Mouse (Mus musculus): ENCODE data around the gene Mcl1.

Mcl1 gene

DNA sequence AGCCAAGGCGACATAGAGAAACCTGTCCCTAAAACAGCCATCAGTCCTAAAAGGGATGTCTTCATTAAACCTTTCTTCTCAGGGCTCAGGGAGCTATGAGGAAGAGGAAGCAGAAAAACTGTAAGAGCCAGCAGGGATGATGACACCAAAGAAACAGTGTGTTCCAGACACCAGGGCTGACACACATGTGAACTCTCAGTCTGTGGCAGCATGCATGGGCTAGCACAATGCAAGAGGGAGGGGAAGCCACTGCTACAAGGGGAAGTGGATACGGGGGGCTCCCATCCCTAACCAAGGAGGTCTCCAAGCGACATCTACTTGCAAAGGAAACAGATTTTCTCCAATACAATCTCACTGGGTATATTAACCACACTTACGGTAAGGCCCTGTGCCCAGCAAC, 47.7 kb downstream of the Mcl1 start:
- DNase-seq (ENCODE audit: low spot score in 2 of 2) = no peak

- no peak for DNase-seq (ENCODE audit: low spot score in 2 of 2)
Measured at GRCm38 (mm10) chr3:95707497-95707896, 48.9 kb downstream of the Mcl1 start.

DNA sequence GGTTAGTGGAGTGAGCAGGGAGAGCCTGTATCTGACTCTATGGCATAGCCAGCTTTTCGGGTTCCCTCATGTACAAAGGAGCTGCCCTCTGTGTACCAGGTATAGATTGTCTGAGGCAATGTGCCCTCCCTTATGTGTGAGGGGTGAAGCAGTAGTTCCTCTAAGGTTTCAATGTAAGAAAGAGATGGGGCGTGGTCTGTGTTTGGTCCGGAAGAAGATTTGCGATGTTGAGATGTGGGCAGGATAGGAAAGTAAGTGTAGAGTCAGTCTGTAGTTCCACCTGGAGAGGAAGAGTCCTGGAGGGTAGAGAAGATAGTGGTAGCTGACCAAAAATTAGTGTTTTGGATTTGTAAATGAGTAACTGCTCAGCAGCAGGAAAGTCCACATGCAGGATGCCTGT, 50.5 kb downstream of the Mcl1 start:
- no peak for DNase-seq (ENCODE audit: low spot score in 2 of 2)

GRCm38 (mm10) chr3:95709967-95710366, 51.4 kb downstream of the Mcl1 start:
- DNase-seq (ENCODE audit: low spot score in 2 of 2) = no peak
